Mouse (Mus musculus): ENCODE measurements around the gene Dapk2. TPM values are rescaled to one million over a fixed set of nuclear protein-coding genes. Genes with fewer than 3 reads are reported as not detected.

Gene Dapk2
- polyA plus RNA-seq, 1 experiment from 2014 or later = 3.6 TPM

DNA sequence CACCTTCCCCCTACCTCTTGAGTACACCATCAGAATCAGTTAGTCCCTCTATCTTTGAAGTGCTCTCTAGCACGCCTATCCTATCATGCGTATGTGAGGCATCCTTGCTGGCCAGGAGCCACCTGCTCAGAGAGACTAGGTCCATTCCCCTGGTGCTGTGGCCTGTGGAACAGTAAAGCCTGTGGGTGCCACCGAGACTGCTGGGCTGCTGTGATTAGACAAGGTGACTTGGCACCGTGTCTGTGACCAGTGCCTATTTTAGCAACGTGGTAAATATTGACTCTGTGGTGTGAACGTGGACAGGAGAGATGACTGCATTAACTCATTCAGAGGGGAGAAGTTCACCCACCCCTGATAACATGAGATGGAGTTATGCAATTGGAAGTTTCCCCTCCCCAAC lies 21.8 kb downstream of the Dapk2 start:
- Histone ChIP-seq H3K36me3 (no peaks in the 10 kb centered on the region), H3K4me3 (no peak overlapping the region), H3K4me1 (peaks cover 19% of the 10 kb centered on the region), H3K9me3 (replicated peaks) (no peaks in the 10 kb centered on the region), H3K27me3 (ENCODE audit: low read depth, poor library complexity, severe bottlenecking) (no peaks in the 10 kb centered on the region), H3K27ac (no peak overlapping the region)
- no peak for DNase-seq (ENCODE audit: low spot score)
- WGBS = 89% methylated on average over 6 of the region's 6 CpGs

DNA sequence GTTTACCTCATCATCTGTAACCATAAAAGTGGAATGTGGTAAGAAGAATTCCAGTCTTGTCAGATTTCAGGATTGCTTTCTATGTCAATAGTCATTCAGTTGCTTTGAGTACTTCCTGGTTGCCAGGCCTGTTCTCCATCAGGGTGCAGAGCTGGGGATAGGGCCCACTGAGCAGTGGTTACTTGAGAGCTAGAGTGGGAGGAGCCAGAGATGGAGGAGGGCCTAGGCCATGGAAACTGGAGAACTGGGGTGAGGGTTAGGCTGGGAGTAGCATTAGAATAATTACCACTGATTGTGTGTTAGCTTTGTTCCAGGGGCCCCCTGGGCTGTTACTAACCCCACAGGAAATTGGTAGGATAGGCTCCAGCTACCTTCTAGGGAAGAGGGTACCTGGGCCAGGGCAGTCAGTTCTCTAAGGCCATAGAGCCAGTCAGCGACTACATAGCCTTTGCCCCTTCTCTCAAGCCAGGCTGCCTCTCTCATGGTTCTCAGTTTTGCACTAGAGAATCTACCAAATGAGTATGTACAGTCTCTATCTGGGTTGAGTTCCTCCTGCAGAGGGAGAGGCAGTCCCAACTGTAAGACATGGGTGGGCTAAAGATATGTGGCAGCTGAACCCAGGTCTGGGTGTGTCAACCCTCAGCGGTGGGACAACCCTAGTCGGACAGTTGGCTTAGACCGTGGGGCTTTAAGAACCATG lies 23.3 kb downstream of the Dapk2 start:
- WGBS = 76% methylated on average over 4 of the region's 4 CpGs
- no peaks in the 10 kb centered on the region for H3K9me3 ChIP-seq (replicated peaks)
- DNase-seq (ENCODE audit: low spot score) = no peak

DNA sequence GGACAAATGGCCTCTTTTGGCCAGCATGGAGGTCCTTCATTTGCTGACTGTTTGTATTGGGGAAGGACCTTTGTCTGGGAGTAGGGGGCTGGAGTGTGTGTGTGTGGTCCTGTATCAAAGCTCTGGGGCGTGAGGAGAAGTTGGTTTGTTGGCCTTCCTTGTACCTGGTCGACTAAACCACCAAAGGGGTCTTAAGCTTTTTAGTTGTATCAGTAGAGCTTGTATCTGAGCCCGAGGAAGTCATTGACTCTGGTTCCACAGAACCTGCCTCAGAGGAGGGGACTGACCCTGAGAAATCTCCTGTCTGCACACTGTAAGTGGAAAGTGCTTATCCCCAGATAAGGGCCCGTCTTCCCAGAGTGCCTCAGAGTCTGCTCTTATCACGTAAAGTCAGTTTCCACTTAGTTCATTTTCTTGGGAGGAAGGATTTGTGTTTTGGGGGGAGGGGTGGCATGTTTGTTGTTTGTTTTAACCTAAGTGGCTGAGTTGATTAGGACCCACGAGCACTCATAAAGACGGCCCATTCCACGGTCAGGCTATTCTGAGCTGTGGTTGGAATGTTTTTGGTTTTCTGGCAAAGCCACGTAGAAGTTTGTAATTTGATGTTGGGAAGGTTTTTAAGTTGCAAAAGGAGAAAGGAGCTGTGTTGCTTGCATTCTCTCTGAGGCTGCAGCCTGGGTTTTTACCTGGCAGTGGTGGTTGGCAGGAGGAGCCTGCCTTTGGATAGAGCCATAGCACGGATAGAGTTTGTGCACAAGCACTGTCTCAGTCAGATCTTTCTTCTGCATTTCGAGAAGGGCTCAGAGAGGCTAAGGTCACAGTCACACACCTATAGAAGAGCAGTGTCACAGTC lies 24.0 kb downstream of the Dapk2 start:
- Histone ChIP-seq H3K4me1 (peaks cover 19% of the 10 kb centered on the region), H3K9me3 (replicated peaks) (no peaks in the 10 kb centered on the region), H3K4me3 (no peak overlapping the region), H3K27ac (peak overlapping the region; percentile 39; the same call in 1 of the 2 replicates), H3K27me3 (ENCODE audit: low read depth, poor library complexity, severe bottlenecking) (no peaks in the 10 kb centered on the region), H3K36me3 (no peaks in the 10 kb centered on the region)
- 63% methylated on average over 11 of the region's 11 CpGs for WGBS
- no peak for DNase-seq (ENCODE audit: low spot score)

More for the DNA sequence above, 23.3 kb downstream of the Dapk2 start:
- H3K27ac ChIP-seq = peak overlapping the region; percentile 39; the same call in 1 of the 2 replicates
- H3K4me3 ChIP-seq = no peak overlapping the region
- peaks cover 19% of the 10 kb centered on the region for H3K4me1 ChIP-seq
- no peaks in the 10 kb centered on the region for H3K27me3 ChIP-seq (ENCODE audit: low read depth, poor library complexity, severe bottlenecking)
- no peaks in the 10 kb centered on the region for H3K36me3 ChIP-seq

DNA sequence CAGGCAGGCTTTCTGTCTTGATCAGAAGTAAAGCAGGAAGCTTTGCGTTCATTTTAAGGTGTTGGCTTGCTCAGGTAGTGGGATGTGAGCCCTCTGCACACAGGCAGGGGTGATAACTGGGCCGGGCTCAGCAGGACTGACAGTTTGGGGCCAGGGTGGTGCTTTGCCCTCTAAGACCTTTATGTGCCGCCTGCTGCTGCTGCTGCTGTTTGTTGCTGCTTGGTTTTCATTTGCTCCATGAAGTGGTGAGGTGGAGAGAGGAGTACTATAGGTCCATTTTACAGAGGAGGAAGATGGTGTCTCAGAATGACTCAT lies 24.6 kb downstream of the Dapk2 start:
- peaks cover 19% of the 10 kb centered on the region for H3K4me1 ChIP-seq
- 69% methylated on average over 3 of the region's 3 CpGs for WGBS
- H3K4me3 ChIP-seq = no peak overlapping the region
- no peaks in the 10 kb centered on the region for H3K27me3 ChIP-seq (ENCODE audit: low read depth, poor library complexity, severe bottlenecking)
- no peak for DNase-seq (ENCODE audit: low spot score)
- no peaks in the 10 kb centered on the region for H3K36me3 ChIP-seq
- H3K27ac ChIP-seq = no peak overlapping the region
- no peaks in the 10 kb centered on the region for H3K9me3 ChIP-seq (replicated peaks)

DNA sequence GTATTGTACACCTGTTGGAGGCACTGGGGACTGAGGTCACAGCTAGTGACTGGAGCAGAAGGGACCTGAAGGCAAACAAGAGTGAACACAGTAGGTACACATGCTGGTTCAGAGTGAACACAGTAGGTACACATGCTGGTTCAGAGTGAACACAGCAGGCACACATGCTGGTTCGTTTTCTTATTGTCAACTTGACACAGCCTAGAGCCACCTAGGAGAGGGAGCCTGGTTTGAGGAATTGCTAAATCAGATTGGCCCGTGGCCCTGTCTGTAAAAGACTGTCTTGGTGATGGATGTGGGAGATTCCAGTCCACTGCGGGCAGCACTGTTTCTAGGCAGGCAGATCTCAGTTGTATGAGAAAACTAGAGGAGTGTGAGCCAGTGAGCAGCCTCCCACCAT lies 25.0 kb downstream of the Dapk2 start:
- Histone ChIP-seq H3K4me1 (peaks cover 19% of the 10 kb centered on the region), H3K27ac (no peak overlapping the region), H3K36me3 (no peaks in the 10 kb centered on the region), H3K27me3 (ENCODE audit: low read depth, poor library complexity, severe bottlenecking) (no peaks in the 10 kb centered on the region), H3K4me3 (no peak overlapping the region), H3K9me3 (replicated peaks) (no peaks in the 10 kb centered on the region)
- WGBS = 71% methylated on average over 3 of the region's 3 CpGs
- DNase-seq (ENCODE audit: low spot score) = no peak

DNA sequence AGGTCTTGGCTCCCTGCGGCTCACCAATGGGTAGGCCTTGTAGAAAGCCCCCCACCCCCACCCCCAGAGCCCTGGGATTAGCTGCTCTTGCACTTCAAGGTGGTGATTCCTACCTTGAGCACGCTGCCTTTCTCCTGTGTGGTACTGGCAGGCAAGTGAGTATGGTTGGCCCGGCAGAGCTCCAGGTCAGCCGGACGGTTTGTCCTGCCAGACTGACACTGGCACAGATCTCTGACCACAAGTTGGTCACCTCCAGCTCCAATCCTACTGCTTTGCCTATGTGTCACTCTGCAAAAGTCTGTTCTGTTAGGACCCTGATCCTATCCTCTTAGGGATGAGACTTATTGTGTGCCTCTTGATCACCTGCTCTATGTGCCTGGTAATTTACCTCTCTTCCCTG lies 26.5 kb downstream of the Dapk2 start:
- 66% methylated on average over 5 of the region's 5 CpGs for WGBS

DNA sequence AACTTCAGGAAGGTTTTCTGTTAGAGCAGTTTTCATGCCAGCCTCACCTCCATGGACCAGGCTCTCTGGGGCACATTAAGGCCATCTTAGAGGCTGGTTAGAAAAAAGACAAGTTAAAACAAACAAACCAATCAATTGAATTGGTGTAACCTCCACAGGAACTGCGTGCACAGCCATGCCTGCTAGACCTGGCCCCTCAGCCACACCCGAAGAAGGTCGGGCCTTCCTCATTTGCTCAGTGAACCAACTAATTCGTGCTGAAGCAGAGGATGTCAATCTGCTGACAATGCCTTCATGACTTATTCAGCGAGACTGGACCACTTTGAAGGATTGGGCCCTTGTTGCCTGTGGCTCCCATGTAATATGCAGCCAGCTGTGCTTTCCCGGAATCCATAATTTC lies 28.4 kb downstream of the Dapk2 start:
- WGBS = 46% methylated on average over 6 of the region's 6 CpGs
- no peak overlapping the region for H3K27ac ChIP-seq
- DNase-seq (ENCODE audit: low spot score) = no peak

More for the DNA sequence above, 26.5 kb downstream of the Dapk2 start:
- no peaks in the 10 kb centered on the region for H3K27me3 ChIP-seq (ENCODE audit: low read depth, poor library complexity, severe bottlenecking)
- H3K4me1 ChIP-seq = peaks cover 19% of the 10 kb centered on the region
- H3K4me3 ChIP-seq = no peak overlapping the region
- no peak for DNase-seq (ENCODE audit: low spot score)
- no peaks in the 10 kb centered on the region for H3K36me3 ChIP-seq
- 0 out of 2 replicates have a peak overlapping the region, but pooled peaks have one; percentile 5 for H3K27ac ChIP-seq
- no peaks in the 10 kb centered on the region for H3K9me3 ChIP-seq (replicated peaks)

DNA sequence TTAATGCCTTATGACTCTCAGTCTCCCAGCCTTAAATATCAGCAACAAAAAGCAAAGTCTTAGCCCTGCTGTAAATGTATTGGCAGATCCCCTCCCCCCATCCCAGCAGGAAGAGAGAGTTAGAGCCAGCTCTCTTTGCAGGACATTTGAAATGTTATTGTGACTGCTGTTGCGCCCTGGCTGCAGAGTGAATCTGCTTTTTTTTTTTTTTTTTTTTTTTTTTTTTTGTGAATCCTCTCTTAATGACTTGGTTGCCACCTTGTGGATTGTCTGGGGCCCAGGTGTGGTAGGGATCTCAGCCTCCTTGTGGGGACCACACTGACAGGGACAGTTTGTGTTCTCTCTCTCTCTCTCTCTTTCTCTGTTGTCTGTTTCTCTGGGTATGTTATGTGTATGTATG lies 31.0 kb downstream of the Dapk2 start:
- Histone ChIP-seq H3K27me3 (ENCODE audit: low read depth, poor library complexity, severe bottlenecking) (no peaks in the 10 kb centered on the region), H3K27ac (no peak overlapping the region), H3K36me3 (no peaks in the 10 kb centered on the region), H3K9me3 (replicated peaks) (no peaks in the 10 kb centered on the region), H3K4me1 (0 out of 2 replicates have a peak, but pooled peaks cover 3% of the 10 kb centered on the region), H3K4me3 (no peak overlapping the region)
- DNase-seq (ENCODE audit: low spot score) = no peak
- whole genome bisulfite sequencing = 50% methylated on average over 1 of the region's 1 CpGs

More for the DNA sequence above, 28.4 kb downstream of the Dapk2 start:
- no peaks in the 10 kb centered on the region for H3K36me3 ChIP-seq
- no peak overlapping the region for H3K4me3 ChIP-seq
- H3K9me3 ChIP-seq (replicated peaks) = no peaks in the 10 kb centered on the region
- H3K27me3 ChIP-seq (ENCODE audit: low read depth, poor library complexity, severe bottlenecking) = no peaks in the 10 kb centered on the region
- peaks cover 13% of the 10 kb centered on the region for H3K4me1 ChIP-seq

DNA sequence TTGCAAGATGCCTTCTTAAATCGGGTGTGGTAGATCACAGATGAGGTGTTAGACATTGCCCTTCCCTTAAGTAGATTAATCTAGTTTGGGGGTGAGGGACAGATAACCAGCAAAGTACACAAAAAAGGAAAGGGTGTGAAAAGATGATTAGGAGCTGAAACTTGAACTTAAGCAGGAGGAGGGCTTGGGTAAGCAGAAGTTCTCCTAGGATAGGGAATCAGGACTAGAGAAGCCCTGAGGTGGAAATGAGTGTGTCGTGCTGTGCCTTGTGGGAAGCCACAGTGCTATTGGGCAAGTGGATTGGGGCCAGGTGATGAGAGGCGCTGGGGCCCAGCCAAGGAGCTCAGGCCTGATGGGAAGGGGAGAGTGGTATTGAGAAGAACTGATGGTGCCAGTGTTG lies 36.0 kb downstream of the Dapk2 start:
- 86% methylated on average over 3 of the region's 3 CpGs for WGBS
- Histone ChIP-seq H3K27me3 (ENCODE audit: low read depth, poor library complexity, severe bottlenecking) (no peaks in the 10 kb centered on the region), H3K27ac (no peak overlapping the region), H3K9me3 (replicated peaks) (no peaks in the 10 kb centered on the region), H3K36me3 (no peaks in the 10 kb centered on the region), H3K4me1 (no peaks in the 10 kb centered on the region), H3K4me3 (no peak overlapping the region)
- DNase-seq (ENCODE audit: low spot score) = no peak

DNA sequence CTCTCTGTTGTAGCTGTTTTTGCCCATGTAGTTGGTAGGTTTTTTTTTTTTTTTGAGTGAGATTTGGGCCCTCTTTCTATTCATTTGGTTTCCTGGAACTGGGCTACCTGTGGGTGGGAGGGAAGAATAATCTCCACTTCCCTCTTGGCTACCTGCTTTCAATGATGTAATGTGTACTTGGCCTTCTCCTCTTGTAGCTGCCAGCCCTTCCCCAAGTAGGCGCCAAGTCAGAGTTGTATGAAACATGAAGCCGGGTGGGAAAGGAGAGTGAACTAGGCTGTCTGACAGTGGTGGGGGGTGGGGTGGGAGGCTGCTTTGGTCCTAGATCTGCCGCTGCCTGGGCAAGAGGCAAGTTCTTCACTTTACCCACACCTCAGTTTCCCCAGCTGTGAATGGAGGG lies 38.5 kb downstream of the Dapk2 start:
- DNase-seq (ENCODE audit: low spot score) = no peak
- WGBS = 63% methylated on average over 3 of the region's 3 CpGs
- no peaks in the 10 kb centered on the region for H3K36me3 ChIP-seq
- no peaks in the 10 kb centered on the region for H3K4me1 ChIP-seq
- H3K9me3 ChIP-seq (replicated peaks) = no peaks in the 10 kb centered on the region
- H3K4me3 ChIP-seq = no peak overlapping the region
- no peak overlapping the region for H3K27ac ChIP-seq
- no peaks in the 10 kb centered on the region for H3K27me3 ChIP-seq (ENCODE audit: low read depth, poor library complexity, severe bottlenecking)

DNA sequence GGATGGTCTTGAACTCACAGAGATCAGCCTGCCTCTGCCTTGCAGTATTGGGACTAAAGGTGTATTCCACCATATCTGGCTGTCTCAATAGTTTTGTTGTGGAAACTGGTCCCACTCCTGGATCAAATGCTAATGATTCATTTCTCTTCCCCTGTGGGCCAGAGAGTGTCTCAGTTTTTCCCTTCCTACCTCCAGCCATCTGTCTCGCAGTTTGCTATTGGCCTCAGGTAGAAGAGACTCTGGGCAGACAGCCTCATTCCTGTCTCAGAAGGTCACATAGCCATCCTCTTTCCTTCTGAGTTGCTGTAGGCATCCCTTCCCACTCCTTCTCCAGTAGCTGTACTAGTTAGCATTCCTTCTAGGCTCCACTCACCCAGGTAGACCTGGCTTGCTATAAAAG lies 40.5 kb downstream of the Dapk2 start:
- DNase-seq (ENCODE audit: low spot score) = no peak
- WGBS = 91% methylated on average over 1 of the region's 1 CpGs
- peaks cover 4% of the 10 kb centered on the region; the same call in 1 of the 2 replicates for H3K4me1 ChIP-seq
- no peaks in the 10 kb centered on the region for H3K36me3 ChIP-seq
- no peak overlapping the region for H3K4me3 ChIP-seq
- no peaks in the 10 kb centered on the region for H3K27me3 ChIP-seq (ENCODE audit: low read depth, poor library complexity, severe bottlenecking)
- no peaks in the 10 kb centered on the region for H3K9me3 ChIP-seq (replicated peaks)
- no peak overlapping the region for H3K27ac ChIP-seq

DNA sequence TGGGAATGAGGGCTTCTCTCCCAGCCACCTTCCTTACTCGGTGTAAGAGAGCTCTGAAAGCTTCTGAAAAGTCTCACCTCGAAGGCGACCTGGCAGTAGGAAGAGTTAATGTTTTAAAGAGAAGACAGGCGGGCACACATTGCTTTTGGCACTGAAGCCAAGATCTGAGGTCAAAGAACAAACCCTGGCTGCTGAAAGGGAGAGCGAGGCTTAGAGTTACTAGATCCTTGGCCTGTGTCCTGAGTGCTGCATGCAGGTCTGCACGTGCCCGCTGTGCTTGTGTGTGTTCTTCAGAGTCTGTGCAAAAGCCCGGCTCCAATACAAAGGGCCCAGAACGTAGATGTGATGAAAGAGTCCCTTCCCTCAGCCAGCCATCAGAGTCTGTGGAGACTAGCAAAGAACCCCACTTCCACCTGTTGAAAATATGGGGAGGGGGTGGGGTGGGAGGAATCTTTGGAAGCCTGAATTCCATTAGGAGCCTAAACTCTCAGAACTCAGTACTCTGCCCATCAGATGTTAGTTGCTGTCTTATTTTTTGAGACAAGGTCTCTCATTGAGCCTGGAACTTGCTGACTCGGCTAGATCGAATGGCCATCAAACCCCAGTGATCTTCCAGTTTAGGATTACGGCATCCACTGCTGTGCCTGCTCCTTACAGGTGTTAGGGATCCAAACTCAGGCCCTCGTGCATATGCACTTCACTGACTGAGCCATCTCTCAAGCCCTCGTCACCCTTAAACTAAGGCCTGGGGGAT lies 41.8 kb downstream of the Dapk2 start:
- Histone ChIP-seq H3K9me3 (replicated peaks) (no peaks in the 10 kb centered on the region), H3K36me3 (no peaks in the 10 kb centered on the region), H3K27me3 (ENCODE audit: low read depth, poor library complexity, severe bottlenecking) (no peaks in the 10 kb centered on the region), H3K27ac (no peak overlapping the region), H3K4me3 (no peak overlapping the region), H3K4me1 (peaks cover 4% of the 10 kb centered on the region; the same call in 1 of the 2 replicates)
- no peak for DNase-seq (ENCODE audit: low spot score)
- WGBS = 86% methylated on average over 14 of the region's 14 CpGs

DNA sequence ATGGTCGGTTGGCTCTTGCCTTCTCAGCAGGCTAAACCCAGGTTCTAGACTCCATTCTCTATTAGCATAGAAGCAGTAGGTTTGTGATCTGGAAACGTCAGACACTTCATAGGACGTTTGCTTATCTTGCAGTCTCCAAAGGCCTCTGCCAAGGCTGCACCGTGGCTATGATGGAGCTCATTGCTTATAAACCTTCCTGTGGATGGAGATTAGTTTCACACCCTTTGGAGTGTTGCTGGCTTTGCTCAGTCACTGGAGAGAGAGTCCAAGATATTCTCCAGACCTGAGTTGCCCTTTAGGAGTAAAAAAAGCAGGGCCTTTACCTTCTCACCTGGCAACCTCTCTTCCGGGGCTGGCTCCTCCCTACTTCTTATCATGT lies 42.4 kb downstream of the Dapk2 start:
- no peak overlapping the region for H3K4me3 ChIP-seq
- H3K4me1 ChIP-seq = peaks cover 4% of the 10 kb centered on the region; the same call in 1 of the 2 replicates
- no peaks in the 10 kb centered on the region for H3K27me3 ChIP-seq (ENCODE audit: low read depth, poor library complexity, severe bottlenecking)
- no peak for DNase-seq (ENCODE audit: low spot score)
- WGBS = 78% methylated on average over 5 of the region's 5 CpGs
- H3K36me3 ChIP-seq = no peaks in the 10 kb centered on the region
- H3K27ac ChIP-seq = no peak overlapping the region
- no peaks in the 10 kb centered on the region for H3K9me3 ChIP-seq (replicated peaks)
